Mouse (Mus musculus): ENCODE results near the gene Camk1d. TPM values are rescaled to one million over a fixed set of nuclear protein-coding genes. Genes with fewer than 3 reads are reported as not detected.

Gene Camk1d
- total and polyA plus RNA-seq, 3 experiments = 4.6 to 12.4 (median 4.8) TPM

- Histone ChIP-seq H3K27me3 (replicated peaks) (no peaks in the 10 kb centered on the region), H3K9me3 (replicated peaks; ENCODE audit: low read length) (peaks cover 2% of the 10 kb centered on the region), H3K4me2 (ENCODE audit: insufficient read depth, low read depth, poor library complexity, severe bottlenecking) (no peak overlapping the region), H3K9ac (ENCODE audit: insufficient read depth, low read depth) (no peak overlapping the region), H3K4me1 (ENCODE audit: control insufficient read depth in 1 of 2, insufficient read depth in 2 of 2) (no peaks in the 10 kb centered on the region; a peak in 1 of 4 replicates), H3K27ac (ENCODE audit: insufficient read depth, low read depth) (no peak overlapping the region), H3K36me3 (replicated peaks in 1 of 2; ENCODE audit: control insufficient read depth in 1 of 2, insufficient read depth in 1 of 2, low read length in 1 of 2) (no peaks in the 10 kb centered on the region), H3K4me3 (replicated peaks in 1 of 3; ENCODE audit: low read depth in 2 of 3, low read length in 2 of 3, poor library complexity in 1 of 3) (no peak overlapping the region), H3K79me2 (replicated peaks; ENCODE audit: control insufficient read depth, extremely low read depth, insufficient read depth, poor library complexity, severe bottlenecking) (no peaks in the 10 kb centered on the region)
- dilution Hi-C loops (cut with MboI; ENCODE audit: extremely low pct_ligation_motif_present, extremely low pct_unique_long_range_greater_than_20kb, low sequenced_read_pairs) (no loop called here), in situ Hi-C loops (cut with MboI; ENCODE audit: low pct_ligation_motif_present, low pct_unique_long_range_greater_than_20kb, low sequenced_read_pairs) (no loop called here)
- DNase-seq (ENCODE audit: extremely low read depth) = no peak
- TF ChIP-seq MEF2A (IDR thresholded peaks at IDR 0.05; ENCODE audit: borderline replicate concordance, low read depth, low read length) (no peak), MAFK (IDR thresholded peaks at IDR 0.05; ENCODE audit: insufficient replicate concordance, low read length) (no peak), ZNF384 (IDR thresholded peaks at IDR 0.05; ENCODE audit: low read depth, low read length) (no peak), MAZ (IDR thresholded peaks at IDR 0.05; ENCODE audit: low read depth, low read length) (no peak), RAD21 (IDR thresholded peaks at IDR 0.05; ENCODE audit: low read depth, low read length) (no peak), SIN3A (IDR thresholded peaks at IDR 0.05; ENCODE audit: low read length) (no peak), POLR2A (IDR thresholded peaks at IDR 0.05; ENCODE audit: low read depth, low read length) (no peak)
Observed at GRCm38 (mm10) chr2:5729931-5730330, 15.6 kb upstream of the Camk1d start.

DNA sequence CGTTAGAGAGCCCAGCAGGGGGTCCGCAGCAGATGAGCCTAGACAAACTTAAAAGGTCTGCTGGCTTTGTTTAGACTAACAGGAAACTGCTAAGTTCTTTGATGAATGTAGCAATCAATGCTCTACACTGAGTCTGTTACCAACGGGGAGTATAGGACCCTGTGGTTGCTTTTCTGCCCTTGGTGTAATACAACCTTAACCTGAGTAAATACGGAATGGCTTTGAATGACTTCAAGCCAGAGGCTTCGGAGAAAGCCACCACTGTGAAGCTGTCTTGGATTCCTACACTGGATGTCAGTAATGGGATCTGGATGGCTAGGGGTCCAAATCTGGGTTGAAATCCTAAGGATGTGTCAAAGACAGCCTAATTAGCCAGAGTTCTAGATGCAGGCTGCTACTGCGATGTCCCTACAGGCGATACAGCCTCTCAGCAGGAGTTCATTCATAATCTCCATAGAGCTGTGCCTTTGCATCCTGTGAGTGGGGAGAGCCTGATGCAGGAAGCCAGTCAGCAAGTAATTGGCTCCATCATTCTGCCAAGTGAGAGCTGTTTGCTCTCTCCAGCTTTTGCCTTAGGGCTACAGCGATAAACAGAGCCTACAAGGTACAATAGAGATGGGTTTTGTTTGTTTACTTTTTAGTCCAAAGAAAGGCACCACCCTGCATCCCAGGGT lies 10.8 kb upstream of the Camk1d start:
- dilution Hi-C loops (cut with MboI; ENCODE audit: extremely low pct_ligation_motif_present, extremely low pct_unique_long_range_greater_than_20kb, low sequenced_read_pairs) (no loop called here), in situ Hi-C loops (cut with MboI; ENCODE audit: low pct_ligation_motif_present, low pct_unique_long_range_greater_than_20kb, low sequenced_read_pairs) (no loop called here)
- TF ChIP-seq MAX (IDR thresholded peaks at IDR 0.05; ENCODE audit: low read length) (no peak), POLR2A (IDR thresholded peaks at IDR 0.05; ENCODE audit: low read depth, low read length) (no peak), JUN (IDR thresholded peaks at IDR 0.05; ENCODE audit: insufficient read depth, low read depth, low read length) (no peak), MAZ (IDR thresholded peaks at IDR 0.05; ENCODE audit: low read depth, low read length) (no peak), RAD21 (IDR thresholded peaks at IDR 0.05; ENCODE audit: low read depth, low read length) (no peak)

GRCm38 (mm10) chr2:5717675-5718074 lies 3.4 kb upstream of the Camk1d start:
- no peak overlapping the region for H3K9ac ChIP-seq (ENCODE audit: insufficient read depth, low read depth)
- peaks cover 6% of the 10 kb centered on the region for H3K79me2 ChIP-seq (replicated peaks; ENCODE audit: control insufficient read depth, extremely low read depth, insufficient read depth, poor library complexity, severe bottlenecking)
- dilution Hi-C loops (cut with MboI; ENCODE audit: extremely low pct_ligation_motif_present, extremely low pct_unique_long_range_greater_than_20kb, low sequenced_read_pairs) (no loop called here), in situ Hi-C loops (cut with MboI; ENCODE audit: low pct_ligation_motif_present, low pct_unique_long_range_greater_than_20kb, low sequenced_read_pairs) (loop anchor here (10.0 kb wide), 3 partner anchors 87 to 263 kb away; no protein-coding TSS in a partner anchor)
- H3K36me3 ChIP-seq (replicated peaks in 1 of 2; ENCODE audit: control insufficient read depth in 1 of 2, insufficient read depth in 1 of 2, low read length in 1 of 2) = no peaks in the 10 kb centered on the region
- TF ChIP-seq POLR2AphosphoS2 (IDR thresholded peaks at IDR 0.05; ENCODE audit: low read depth, low read length) (no peak), ELF1 (IDR thresholded peaks at IDR 0.05; ENCODE audit: low read depth, low read length) (no peak)
- no peak overlapping the region for H3K4me3 ChIP-seq (replicated peaks in 1 of 3; ENCODE audit: low read depth in 2 of 3, low read length in 2 of 3, poor library complexity in 1 of 3)
- no peak overlapping the region for H3K4me2 ChIP-seq (ENCODE audit: insufficient read depth, low read depth, poor library complexity, severe bottlenecking)
- no peak for DNase-seq (ENCODE audit: extremely low read depth)
- peaks cover 13% of the 10 kb centered on the region for H3K9me3 ChIP-seq (replicated peaks; ENCODE audit: low read length)
- no peaks in the 10 kb centered on the region for H3K27me3 ChIP-seq (replicated peaks)
- no peak overlapping the region for H3K27ac ChIP-seq (ENCODE audit: insufficient read depth, low read depth)
- H3K4me1 ChIP-seq (ENCODE audit: control insufficient read depth in 1 of 2, insufficient read depth in 2 of 2) = peaks cover 0 to 2% of the 10 kb centered on the region in 2 experiments; a peak in 2 of 4 replicates

More for the DNA sequence above, 10.8 kb upstream of the Camk1d start:
- no peak overlapping the region for H3K4me2 ChIP-seq (ENCODE audit: insufficient read depth, low read depth, poor library complexity, severe bottlenecking)
- H3K36me3 ChIP-seq (replicated peaks in 1 of 2; ENCODE audit: control insufficient read depth in 1 of 2, insufficient read depth in 1 of 2, low read length in 1 of 2) = no peaks in the 10 kb centered on the region
- H3K9ac ChIP-seq (ENCODE audit: insufficient read depth, low read depth) = no peak overlapping the region
- H3K27me3 ChIP-seq (replicated peaks) = no peaks in the 10 kb centered on the region
- H3K4me1 ChIP-seq (ENCODE audit: control insufficient read depth in 1 of 2, insufficient read depth in 2 of 2) = peaks cover 0 to 4% of the 10 kb centered on the region in 2 experiments; a peak in 2 of 4 replicates
- no peaks in the 10 kb centered on the region for H3K79me2 ChIP-seq (replicated peaks; ENCODE audit: control insufficient read depth, extremely low read depth, insufficient read depth, poor library complexity, severe bottlenecking)
- H3K9me3 ChIP-seq (replicated peaks; ENCODE audit: low read length) = no peaks in the 10 kb centered on the region
- no peak for DNase-seq (ENCODE audit: extremely low read depth)
- H3K4me3 ChIP-seq (replicated peaks in 1 of 3; ENCODE audit: low read depth in 2 of 3, low read length in 2 of 3, poor library complexity in 1 of 3) = no peak overlapping the region
- H3K27ac ChIP-seq (ENCODE audit: insufficient read depth, low read depth) = no peak overlapping the region
